Mouse (Mus musculus) Patski (cell line): ENCODE results near the gene Tmem174. TPM values are rescaled to one million over a fixed set of nuclear protein-coding genes. Genes with fewer than 3 reads are reported as not detected.
A peak's percentile ranks its signal among the peaks of the same experiment; 100 is the strongest.

ENCODE experiments used
- ATAC-seq: fragments of 100-300 bp; one replicate; pipeline ENCODE4 v1.8.0; 2021
- CTCF ChIA-PET: fragments of 350-600 bp; sonication (Branson Sonifier 250); formaldehyde crosslinking; loops from one replicate; lab custom pipeline; 2022; ENCODE audit warnings: inconsistent platforms; lab: Charles Lee
- POLR2A ChIA-PET: fragments of 350-600 bp; sonication (Branson Sonifier 250); formaldehyde crosslinking; loops from one replicate; lab custom pipeline; 2022; ENCODE audit warnings: antibody characterized with exemption, inconsistent platforms; lab: Charles Lee
- DNase-seq: peaks from one replicate; pipeline ENCODE4 v3.0.0-alpha.2; 2011; ENCODE audit warnings: low read depth, low spot score
- H3K27me3 ChIP-seq: fragments of 371-371 bp; one replicate; pipeline ENCODE4 v1.5.1; 2021
- CTCF ChIP-seq: fragments of 100-300 bp; IDR thresholded peaks from one replicate; pipeline ENCODE4 v1.5.1; 2021
- in situ Hi-C: fragments of 300-500 bp; cut with MboI; formaldehyde crosslinking; loops from 3 replicates; pipeline ENCODE4 v1.11.1; 2018; ENCODE audit warnings: low pct_unique_long_range_greater_than_20kb, mixed read lengths
- polyA plus RNA-seq: library from polyadenylated mRNA; unstranded; gene quantifications from one replicate; pipeline ENCODE4 v1.2.3, GENCODE M21; 2021

Tmem174 gene
- polyA plus RNA-seq, 1 experiment from 2014 or later = not detected

DNA sequence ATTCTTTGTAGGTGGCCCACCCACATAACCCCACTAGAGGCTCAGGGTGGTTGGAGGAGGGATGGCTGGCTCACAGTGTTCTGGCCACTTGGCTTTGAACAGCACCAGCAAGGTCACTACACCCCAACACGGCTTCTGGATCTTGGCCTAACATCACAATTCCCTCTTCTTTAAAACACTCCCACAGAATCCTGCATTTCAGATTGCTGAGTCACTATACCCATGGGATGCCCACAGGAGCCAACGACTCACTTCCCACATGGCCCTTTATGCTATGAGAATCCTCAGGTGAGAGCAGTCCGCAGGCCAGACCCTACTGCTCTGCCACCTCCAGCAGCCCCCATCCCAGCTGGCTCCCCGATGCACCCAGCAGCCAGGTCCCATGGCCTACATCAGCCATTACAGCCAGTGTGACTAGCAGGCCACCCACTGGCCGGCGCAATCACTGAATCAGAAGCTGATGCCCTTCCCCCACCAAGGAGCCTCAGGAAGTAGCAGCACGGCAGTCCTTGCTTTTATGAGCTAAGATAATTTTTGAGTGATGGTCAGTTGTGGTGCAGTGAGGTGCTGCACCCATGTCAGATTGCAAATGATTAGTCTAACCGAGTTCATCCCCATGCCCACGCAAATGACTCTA is 4.8 kb downstream of the Tmem174 start:
- peak; percentile 44 for ATAC-seq
- CTCF ChIA-PET = interaction anchor here (0.9 kb wide), 1 partner anchor 24 kb away, joined by 4 read pairs; no protein-coding TSS in a partner anchor
- no peak for TF ChIP-seq CTCF
- POLR2A ChIA-PET = interaction anchor here (1.8 kb wide), 1 partner anchor 98 kb away, joined by 7 read pairs; no protein-coding TSS in a partner anchor
- no peaks in the 10 kb centered on the region for H3K27me3 ChIP-seq
- no peak for DNase-seq
- in situ Hi-C loops = no loop called here

DNA sequence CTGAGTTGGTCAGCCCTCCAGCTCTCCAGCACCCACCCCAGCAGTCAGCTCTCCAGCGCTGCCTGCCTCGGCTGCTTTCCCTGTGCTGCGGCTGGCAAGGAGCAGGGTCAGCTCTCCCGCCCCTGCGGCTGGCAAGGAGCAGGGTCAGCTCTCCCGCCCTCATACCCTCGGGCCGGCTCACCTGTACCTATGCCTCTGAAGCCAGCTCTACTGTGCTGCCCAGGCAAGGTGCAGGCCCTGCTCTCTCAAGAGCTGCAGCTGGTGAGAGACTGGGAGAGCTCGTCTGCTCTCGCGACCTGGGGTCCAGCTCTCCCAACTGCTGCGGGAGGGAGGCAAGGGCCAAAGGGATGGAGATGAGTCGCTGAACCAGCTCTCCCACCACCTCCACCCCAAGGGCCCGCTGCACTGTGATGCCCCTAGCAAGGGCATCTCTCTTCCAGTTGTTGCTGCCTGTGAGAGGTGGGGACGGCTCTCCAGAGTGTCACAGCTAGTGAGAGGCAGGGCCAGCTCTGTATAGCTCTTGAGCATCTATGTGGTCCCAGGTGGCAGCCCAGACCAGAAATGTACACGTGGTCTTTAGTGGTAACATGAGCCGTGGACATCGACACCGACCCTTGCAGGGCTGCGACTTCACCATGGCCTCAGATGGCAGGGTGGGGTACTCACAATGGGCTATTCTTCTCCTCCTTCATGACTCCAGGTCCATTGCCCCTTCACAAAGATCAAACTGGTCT is 5.9 kb downstream of the Tmem174 start:
- DNase-seq (no peak), ATAC-seq (no peak)
- TF ChIP-seq CTCF = no peak
- in situ Hi-C loops = no loop called here
- ChIA-PET POLR2A (interaction anchor here (1.8 kb wide), 1 partner anchor 97 kb away, joined by 7 read pairs; no protein-coding TSS in a partner anchor), CTCF (no interaction called here)
- H3K27me3 ChIP-seq = no peaks in the 10 kb centered on the region

DNA sequence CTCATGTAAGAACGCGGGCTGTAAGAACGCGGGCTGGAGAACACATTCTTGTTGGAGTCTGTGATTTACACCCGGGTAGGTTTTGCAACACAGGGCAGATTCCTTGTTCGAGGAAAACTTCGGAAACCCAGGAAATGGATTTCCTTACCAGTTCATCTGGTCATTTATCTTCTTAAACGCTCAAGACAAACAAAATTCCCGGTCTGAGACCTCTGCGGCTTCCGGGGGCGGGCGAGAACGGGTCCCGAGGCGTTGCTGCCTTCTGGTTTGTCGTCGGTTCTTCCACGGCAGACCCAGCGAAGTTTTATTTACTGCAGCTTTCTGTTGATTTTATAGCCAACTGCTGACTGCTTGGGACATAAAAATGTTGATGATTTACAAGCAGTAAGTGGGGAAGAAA is 10.5 kb downstream of the Tmem174 start:
- no peak for TF ChIP-seq CTCF

DNA sequence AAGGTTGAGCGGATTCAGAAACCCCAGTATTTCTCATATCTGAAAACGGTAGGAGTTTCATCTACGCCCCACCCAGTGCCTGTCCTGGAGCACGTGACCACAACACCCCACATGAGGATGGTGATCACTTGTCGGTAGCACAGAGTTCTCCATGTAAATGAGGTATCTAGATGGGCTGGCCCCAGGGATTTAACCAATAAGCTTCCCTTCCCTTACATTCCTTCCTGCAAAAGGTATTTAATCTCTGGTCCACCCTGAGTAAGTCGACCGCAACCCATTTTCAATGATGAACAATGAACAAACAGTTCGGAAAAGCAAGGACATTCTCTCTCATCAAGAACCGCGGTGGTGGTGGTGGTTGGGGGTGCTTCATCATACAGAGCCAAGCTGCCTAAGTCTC is 12.7 kb downstream of the Tmem174 start:
- CTCF ChIA-PET = interaction anchor here (1.5 kb wide), 1 partner anchor 9 kb away, joined by 4 read pairs; no protein-coding TSS in a partner anchor
- DNase-seq (no peak), ATAC-seq (no peak)
- H3K27me3 ChIP-seq = no peaks in the 10 kb centered on the region
- TF ChIP-seq CTCF = no peak
- POLR2A ChIA-PET = no interaction called here
- in situ Hi-C loops = no loop called here

More for the DNA sequence above, 10.5 kb downstream of the Tmem174 start:
- in situ Hi-C loops = no loop called here
- DNase-seq (no peak), ATAC-seq (no peak)
- ChIA-PET CTCF (no interaction called here), POLR2A (no interaction called here)
- H3K27me3 ChIP-seq = no peaks in the 10 kb centered on the region

DNA sequence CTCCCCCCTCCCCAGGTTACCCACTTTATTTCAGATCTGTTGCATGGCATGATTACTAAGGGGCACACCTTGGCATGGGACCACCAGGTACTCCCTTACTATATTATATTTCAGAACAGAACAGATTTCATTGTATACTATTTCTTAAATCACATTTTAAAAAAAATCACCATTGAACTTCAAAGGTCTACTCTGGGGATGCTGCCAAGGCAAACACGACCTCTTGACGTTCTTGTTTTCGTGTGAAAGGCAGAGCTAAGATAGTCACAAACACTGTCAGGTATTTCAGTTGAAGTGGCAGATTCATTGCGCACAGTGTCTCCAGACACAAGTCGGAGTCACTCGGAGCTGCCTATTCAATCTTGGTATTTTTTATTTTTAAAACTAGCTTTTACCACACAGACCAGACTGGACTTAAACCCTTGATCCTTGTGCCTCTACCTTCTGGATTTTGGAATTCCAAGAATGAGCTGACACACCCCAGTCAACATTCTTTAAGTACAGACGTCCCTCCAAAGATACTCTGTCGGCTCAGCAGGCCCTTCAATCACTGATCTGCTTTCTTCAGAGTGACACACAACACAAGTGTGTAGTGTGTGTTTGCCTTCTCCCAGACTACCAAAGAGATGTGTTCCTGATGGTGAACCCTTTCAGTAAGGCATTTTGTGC is 14.2 kb downstream of the Tmem174 start:
- H3K27me3 ChIP-seq = no peaks in the 10 kb centered on the region
- peak; percentile 19 for DNase-seq
- TF ChIP-seq CTCF = no peak
- POLR2A ChIA-PET = interaction anchor here (0.8 kb wide), 1 partner anchor 88 kb away, joined by 3 read pairs; no protein-coding TSS in a partner anchor
- CTCF ChIA-PET = interaction anchor here (1.4 to 1.5 kb wide), 2 partner anchors 11 to 23 kb away, joined by 4 read pairs; no protein-coding TSS in a partner anchor
- in situ Hi-C loops = no loop called here
- ATAC-seq = no peak

GRCm38 (mm10) chr13:98617429-98618067 is 19.7 kb downstream of the Tmem174 start:
- ChIA-PET POLR2A (interaction anchor here (1.6 kb wide), 1 partner anchor 10 kb away, joined by 4 read pairs; no protein-coding TSS in a partner anchor), CTCF (no interaction called here)
- DNase-seq (no peak), ATAC-seq (no peak)
- H3K27me3 ChIP-seq = no peaks in the 10 kb centered on the region
- in situ Hi-C loops = no loop called here
- no peak for TF ChIP-seq CTCF

GRCm38 (mm10) chr13:98607885-98608477 is 29.2 kb downstream of the Tmem174 start:
- no peak for ATAC-seq
- ChIA-PET POLR2A (interaction anchor here (1.2 kb wide), 1 partner anchor 9 kb away, joined by 4 read pairs; no protein-coding TSS in a partner anchor), CTCF (no interaction called here)
- in situ Hi-C loops = no loop called here
- DNase-seq = no peak
- no peaks in the 10 kb centered on the region for H3K27me3 ChIP-seq
- TF ChIP-seq CTCF = no peak

DNA sequence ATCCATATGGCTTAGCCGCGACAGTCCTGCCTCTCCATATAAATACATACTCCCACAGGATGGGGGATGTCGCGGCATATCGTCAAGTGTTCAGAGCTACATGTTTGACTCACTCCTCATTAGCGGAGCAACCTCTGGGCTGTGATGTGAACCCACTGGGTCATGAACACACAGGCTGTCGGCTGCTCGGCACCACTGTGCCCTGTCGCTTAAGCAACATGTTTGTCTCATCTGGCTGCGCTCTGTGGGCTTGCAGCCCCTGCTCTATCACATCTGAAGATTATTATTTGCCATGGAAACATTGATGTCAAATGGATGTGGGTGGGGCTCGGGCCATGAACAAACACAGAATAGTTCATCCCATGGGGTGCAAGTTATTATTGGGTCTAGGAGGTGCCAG is 33.4 kb downstream of the Tmem174 start:
- no peak for ATAC-seq
- in situ Hi-C loops = no loop called here
- POLR2A ChIA-PET = no interaction called here

DNA sequence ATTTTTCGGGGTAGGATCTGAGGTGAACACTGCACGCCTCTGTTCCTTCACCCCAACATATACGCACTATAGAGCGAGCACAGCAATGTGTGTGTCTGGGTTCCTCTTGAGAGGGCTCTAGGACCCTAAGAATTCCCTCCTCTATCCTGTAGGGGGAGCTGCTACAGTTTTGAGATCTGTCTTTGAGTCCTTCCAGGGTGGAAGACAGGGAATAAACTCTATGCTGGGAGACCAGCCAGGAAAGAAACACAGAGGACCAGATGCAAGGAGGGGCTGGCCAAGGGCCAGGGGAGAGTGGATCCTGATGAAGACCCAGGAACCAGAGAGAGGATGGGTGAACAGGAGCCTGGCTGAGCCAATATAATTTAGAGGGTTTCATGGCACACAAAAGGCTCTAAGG is 40.5 kb downstream of the Tmem174 start:
- ChIA-PET POLR2A (interaction anchor here (1.0 to 1.4 kb wide), 2 partner anchors 10 to 84 kb away, joined by 3 to 4 read pairs; no protein-coding TSS in a partner anchor), CTCF (interaction anchor here (1.4 kb wide), 1 partner anchor 11 kb away, joined by 3 read pairs; no protein-coding TSS in a partner anchor)
- in situ Hi-C loops = no loop called here
- no peaks in the 10 kb centered on the region for H3K27me3 ChIP-seq
- TF ChIP-seq CTCF = peak; percentile 37
- DNase-seq = no peak
- ATAC-seq = no peak

More for the DNA sequence above, 33.4 kb downstream of the Tmem174 start:
- no peak for TF ChIP-seq CTCF
- no peaks in the 10 kb centered on the region for H3K27me3 ChIP-seq
- CTCF ChIA-PET = interaction anchor here (1.5 to 1.7 kb wide), 2 partner anchors 17 to 18 kb away, joined by 3 read pairs; no protein-coding TSS in a partner anchor
- no peak for DNase-seq

DNA sequence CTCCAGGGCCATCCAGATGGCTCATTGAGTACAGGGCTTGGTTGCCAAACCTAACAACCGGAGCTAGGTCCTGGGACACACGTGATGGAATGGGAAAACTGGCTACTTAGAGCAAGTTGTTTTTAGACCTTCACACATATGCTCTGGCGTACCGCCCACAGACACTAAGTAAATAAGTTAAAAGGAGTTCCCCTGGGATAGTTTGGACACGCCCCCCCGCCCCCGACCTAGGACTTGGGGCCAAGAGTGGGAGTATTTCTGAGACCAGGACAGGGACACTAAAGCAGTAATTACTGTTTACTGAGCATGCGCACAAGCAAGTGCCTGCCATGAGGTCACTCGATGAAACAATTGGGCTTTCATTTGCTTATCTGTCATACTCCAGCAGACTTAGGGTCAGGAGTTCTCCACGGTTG is 42.5 kb downstream of the Tmem174 start:
- DNase-seq (no peak), ATAC-seq (no peak)
- in situ Hi-C loops = no loop called here
- ChIA-PET CTCF (no interaction called here), POLR2A (no interaction called here)
- TF ChIP-seq CTCF = no peak
- no peaks in the 10 kb centered on the region for H3K27me3 ChIP-seq
